Mouse (Mus musculus): ENCODE results near the gene Mrpl47.
"Not testable (repeated sequence)": the region's sequence is repeated elsewhere in the genome, so short reads cannot be mapped to it uniquely, and the experiment has no call there.

Mrpl47 gene

DNA sequence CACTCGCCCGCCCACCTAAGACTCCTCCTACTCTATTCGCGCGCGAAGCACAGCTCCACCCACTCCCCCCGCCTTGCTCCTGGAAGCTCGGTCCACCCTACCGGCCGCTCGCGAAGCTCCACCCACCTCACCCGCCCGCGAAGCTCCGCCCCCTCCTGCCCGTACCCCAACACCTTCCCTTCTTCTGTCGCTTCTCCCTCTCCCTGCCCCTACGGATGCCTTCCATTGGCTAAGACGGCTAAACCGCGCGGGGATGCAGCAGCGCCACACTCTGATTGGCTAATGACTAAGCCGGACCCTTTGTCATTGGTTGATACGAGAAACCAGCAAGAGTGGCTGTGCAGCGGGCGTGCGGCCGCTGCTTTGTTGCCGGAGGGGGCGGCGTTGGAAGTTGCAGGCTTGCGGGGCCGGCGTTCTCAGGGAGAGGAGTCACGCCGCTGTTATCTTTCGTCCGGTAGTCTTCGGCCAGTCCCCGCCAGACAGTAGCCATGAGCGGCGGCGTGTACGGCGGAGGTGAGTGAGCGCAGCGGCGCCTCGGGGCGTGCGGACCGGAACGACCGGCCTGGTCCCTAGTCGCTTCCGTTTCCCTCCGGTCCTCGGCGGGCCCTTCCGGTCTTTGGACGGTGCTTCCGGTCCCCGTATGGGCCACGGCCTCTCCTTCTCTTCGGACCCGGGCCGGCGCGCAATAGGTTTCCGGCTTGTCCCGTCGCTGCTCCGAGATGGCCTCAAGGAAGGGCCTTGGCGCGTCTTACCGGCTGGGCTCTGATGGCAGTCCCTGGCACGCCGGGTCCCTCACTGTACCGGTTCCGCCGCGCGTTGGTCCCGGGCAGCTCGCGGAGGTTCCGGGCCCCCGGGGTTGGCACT lies 28.8 kb downstream of the Mrpl47 start:
- peak; percentile 98 to 100 for DNase-seq (ENCODE audit: inconsistent age in 2 of 2, low spot score in 1 of 2)

DNA sequence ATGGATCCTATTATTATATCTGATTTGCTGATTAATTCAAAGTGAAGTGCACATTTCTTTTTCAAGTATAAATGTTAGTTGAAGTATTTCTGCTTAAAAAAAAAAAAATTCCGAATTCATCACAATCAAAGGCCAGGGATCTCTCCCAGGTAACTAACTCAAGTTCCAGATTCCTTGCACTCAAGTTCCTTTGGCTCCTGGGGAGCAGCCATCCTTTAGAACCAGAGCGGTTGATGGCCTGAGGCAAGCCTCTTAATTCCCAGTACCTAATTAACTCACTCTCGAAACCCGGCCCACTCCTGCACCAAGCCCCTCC lies 29.4 kb downstream of the Mrpl47 start:
- DNase-seq (ENCODE audit: inconsistent age in 2 of 2, low spot score in 1 of 2), result no peak

DNA sequence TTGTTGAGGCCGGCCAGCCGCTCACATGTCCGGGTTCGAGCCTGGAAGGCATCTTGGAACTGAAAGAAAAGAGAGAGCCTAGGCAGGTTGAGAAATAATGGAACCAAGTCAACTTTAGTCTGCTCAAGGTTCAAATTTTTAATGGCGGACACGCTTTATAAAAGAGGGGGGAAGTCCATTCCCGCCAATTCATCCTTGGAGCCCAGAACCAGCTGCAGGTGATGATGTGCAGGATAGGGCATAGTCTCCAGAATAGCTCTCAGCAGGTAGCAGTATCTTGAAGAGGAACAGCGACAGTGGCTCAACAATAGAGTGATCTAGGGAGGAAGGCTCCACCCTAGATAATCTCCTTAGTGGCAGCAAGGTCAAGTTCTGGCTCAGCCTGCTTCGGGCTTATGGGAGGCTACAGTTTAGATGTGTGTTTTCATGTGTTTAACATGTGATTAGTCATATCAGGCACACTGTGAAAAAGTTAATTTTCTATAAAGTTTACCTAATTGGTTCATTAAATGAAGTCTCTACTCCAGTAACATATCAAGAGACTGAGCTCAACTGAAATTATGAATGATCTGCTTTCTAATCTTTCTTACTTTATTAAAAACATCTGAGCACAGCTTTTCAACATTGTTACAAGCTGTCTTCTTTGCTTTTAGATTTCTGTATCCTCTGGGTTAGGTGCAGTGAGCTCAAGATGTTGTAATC lies 31.6 kb downstream of the Mrpl47 start, which contains the start of gene Actl6a:
TSS of gene Actl6a (plus strand) at position 652 of the 702 bp plus-strand sequence.
- not testable (repeated sequence) for DNase-seq (ENCODE audit: inconsistent age in 2 of 2, low spot score in 1 of 2)

DNA sequence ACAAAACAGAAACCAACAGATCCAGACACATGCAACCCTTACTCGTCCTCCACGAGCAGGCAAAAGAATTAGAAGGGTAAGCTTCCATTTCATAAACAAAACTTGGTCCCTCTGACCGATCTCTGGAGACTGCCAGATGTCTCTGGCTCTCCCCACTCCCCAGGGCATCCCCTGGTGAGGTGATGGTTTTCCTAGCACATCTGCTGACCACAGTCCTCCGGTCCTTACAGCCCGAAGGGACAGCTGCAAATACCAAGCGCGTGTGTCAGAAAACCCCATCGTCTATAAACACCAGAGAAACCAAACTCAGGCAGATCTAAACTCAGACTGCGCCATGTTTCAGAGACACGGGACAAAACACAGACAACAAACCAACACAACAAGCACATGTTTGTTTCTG lies 32.8 kb downstream of the Mrpl47 start:
- DNase-seq (ENCODE audit: inconsistent age in 2 of 2, low spot score in 1 of 2), result not testable (repeated sequence)

DNA sequence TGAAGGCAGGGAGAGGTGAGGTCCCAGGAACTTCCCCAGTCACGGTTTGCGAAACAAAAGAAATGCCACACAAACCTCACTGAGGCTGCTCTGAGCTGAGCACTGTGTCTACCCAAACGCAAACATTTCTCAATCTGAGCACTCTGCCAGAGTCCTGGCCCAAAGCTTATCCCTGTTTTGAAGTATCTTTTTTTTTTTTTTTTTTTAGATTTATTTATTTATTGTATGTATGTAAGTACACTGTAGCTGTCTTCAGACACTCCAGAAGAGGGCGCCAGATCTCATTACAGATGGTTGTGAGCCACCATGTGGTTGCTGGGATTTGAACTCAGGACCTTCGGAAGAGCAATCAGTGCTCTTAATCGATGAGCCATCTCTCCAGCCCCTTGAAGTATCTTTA lies 33.4 kb downstream of the Mrpl47 start:
- not testable (repeated sequence) for DNase-seq (ENCODE audit: inconsistent age in 2 of 2, low spot score in 1 of 2)

DNA sequence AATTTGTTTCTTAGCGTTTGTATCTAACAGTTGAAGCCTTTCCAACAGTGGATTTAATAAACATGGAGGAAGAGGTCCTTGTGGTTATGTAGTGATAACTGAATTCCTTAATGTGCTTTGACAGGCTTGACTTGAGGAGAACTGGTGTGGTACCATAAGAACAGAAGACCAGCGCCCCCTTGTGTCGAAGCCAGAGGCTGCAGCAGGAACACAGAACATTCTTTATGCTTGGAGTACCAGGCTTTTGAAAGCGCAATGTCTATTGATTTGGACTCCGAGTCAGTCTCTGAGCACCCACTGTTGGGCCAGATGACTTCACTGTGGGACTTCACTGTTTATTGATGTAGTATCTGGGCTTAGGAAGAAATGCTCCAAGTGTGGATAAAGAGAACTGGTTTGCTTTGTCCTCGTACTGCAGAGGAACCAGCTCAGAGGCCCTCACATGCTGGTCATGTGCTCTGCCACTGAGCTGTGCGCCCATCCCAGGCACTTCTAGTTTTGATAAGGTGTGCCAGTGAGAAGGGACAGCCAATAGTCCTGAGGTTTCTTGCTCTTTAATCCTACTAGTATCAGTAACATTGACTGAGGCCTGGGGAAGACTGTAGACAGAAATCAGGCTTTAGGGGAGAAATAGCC lies 39.1 kb downstream of the Mrpl47 start:
- DNase-seq (ENCODE audit: inconsistent age in 2 of 2, low spot score in 1 of 2), result peak; percentile 85 to 96

DNA sequence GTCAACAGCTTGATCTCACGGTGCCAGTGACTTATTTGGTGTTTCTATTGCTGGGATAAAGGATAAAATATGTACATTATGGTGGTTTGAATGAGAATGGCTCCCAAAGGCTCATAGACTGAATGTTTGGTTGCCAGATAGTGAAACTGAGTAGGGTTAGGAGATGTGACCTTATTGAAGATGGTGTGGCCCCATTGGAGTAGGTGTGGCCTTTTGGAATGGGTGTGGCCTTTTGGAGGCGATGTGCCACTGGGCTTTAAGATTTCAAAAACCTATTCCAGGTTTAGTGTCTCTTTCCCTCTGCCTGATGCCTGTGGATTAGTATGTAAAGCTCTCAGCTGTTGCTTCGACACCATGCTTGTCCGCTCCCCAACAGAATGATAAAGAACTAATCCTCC lies 41.8 kb downstream of the Mrpl47 start:
- DNase-seq (ENCODE audit: inconsistent age in 2 of 2, low spot score in 1 of 2), result no peak

DNA sequence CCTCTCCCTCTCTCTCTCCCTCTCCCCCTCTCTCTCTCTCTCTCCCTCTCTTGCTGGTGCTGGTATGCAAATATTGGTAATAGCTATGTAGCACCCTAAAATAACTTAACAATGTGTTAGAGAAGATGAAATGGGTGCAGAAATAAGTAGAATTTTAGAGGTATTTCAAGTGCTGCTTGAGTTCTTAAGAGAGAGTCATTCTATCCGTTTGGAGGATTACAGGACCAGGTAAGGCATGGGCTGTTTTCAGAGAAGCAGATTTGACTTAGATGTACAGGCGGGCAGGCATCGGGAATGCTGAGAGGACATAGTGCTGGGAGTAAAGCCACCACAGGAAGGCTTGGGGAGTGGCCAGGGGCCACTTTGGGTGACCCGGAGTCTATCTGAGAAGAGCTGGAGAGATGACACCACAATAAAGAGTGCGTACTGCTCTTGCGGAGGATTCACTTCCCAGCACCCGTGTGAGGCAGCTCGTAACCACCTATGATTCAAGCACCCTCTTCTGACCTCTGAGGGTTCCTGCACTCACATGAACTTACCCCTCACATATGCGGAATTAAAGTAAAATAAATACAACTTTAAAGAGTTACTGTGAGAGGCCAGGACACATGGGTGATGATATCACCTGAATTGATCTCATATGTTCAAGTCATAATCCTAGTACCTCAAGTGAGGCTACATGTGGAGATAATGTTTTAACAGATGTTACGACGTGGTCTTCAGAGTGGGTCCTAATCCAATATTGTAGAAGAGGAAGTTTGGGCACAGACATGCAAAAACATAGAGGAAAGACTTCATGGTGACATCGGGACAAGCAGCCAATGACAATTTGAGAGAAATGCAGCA lies 42.4 kb downstream of the Mrpl47 start:
- no peak for DNase-seq (ENCODE audit: inconsistent age in 2 of 2, low spot score in 1 of 2)

DNA sequence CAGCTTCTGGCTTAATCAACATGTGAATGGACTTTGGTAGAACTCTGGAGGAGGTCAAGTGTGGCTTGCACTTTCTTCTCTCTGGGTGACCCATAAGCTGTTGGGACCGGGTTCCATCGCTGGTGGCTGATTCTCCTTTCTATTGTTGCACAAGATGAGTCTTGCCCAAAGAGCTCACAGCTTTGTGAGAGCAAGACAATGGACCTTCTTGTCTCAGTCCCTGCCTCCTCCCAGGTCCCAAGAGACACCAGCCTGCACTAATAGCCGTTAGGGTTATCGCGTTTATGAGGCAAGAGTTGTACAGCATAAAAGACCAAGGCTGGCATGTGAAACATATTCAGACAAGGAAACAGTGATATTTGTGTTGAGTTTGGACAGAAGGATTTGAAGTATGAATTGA lies 43.2 kb downstream of the Mrpl47 start:
- DNase-seq (ENCODE audit: inconsistent age in 2 of 2, low spot score in 1 of 2), result no peak

DNA sequence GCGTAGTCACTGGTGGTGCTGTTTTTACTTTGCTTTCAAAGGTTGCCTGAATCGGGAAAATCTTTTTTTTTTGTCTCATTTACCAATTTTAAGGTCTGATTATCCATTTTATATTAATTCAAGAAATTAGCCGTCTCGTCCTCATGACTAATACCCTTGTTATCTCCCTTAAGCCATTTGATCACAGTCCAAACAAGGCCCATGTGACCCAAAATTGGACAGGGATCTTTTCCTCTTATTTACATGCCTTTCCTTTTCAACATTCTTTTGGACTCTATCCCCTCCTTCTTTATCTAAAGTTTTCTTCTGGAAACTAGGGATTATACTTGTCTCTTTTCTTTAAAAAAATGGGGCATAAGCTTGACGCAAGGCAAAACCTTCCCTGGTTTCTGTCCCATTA lies 45.6 kb downstream of the Mrpl47 start:
- DNase-seq (ENCODE audit: inconsistent age in 2 of 2, low spot score in 1 of 2), result no peak

DNA sequence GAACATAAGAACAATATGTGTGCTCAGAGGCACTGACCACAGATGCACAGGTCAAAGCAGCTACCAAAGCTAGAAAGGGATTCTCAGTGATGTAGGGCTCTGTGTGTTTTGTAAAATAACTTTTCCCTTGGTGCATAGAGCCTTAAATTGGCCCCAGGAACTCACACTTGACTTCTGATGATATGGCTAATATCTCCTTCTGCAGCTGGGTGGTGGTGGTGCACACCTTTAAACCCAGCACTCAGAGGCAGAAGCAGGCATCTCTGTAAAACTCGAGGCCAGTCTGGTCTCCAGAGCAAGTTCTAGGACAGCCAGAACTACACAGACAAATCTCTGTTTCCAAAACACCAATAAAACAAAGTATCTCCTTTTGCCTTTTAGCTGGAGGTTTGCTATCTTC lies 46.5 kb downstream of the Mrpl47 start:
- no peak for DNase-seq (ENCODE audit: inconsistent age in 2 of 2, low spot score in 1 of 2)

DNA sequence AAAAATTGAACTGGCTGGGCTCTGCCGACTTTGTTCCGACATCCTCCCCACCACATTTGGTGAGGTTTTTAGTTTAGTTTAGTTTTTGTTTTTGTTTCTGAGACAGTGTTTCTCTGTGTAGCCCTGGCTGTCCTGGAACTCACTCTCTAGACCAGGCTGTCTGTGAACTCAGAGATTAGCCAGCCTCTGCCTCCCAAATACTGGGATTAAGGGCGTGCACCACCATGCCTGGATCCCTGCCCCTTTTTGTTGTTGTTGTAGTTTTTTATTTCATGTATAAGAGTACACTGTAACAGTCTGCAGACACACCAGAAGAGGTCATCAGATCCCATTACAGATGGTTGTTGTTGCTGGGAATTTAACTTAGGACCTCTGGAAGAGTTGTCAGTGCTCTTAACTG lies 47.4 kb downstream of the Mrpl47 start:
- no peak for DNase-seq (ENCODE audit: inconsistent age in 2 of 2, low spot score in 1 of 2)

DNA sequence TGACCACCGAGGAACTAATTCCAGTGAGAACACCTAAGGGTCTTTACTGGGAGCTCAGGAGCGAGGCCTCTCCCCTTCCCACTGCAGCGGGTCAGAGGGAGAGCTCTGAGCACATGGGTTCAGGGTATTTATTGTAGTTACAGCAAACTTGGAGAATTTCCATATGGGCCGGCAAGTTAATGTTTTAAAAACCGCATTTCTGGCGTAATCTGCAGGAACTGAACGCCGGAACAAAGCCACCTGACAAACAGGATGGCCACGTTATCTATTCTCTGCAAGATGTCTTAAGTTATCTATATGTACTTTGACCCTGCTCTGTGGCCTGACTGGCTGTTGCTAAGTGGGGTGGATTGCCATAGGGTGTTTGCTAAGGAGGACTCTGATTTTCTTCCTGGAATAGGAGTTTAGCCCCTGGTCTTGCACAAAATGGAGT lies 47.8 kb downstream of the Mrpl47 start:
- DNase-seq (ENCODE audit: inconsistent age in 2 of 2, low spot score in 1 of 2), result no peak

DNA sequence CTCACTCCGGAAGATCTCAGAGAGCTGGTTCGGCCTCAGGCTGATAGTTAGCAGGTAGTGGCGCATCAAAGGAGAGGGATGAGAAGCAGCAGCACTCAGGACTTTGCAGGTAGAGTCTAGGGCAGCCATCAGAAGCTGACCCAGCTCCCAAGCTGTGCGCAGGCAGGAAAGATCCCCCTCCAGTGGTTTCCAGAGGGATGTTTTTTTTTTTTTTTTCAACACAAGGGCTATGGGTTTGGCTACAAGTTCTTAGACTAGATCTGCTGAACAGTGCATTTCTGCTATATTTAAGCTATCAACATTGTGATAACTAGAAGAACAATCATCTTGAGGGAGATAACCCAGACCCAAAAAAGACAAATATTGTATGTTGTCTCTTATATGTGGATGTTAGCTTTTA lies 50.2 kb downstream of the Mrpl47 start:
- no peak for DNase-seq (ENCODE audit: inconsistent age in 2 of 2, low spot score in 1 of 2)

DNA sequence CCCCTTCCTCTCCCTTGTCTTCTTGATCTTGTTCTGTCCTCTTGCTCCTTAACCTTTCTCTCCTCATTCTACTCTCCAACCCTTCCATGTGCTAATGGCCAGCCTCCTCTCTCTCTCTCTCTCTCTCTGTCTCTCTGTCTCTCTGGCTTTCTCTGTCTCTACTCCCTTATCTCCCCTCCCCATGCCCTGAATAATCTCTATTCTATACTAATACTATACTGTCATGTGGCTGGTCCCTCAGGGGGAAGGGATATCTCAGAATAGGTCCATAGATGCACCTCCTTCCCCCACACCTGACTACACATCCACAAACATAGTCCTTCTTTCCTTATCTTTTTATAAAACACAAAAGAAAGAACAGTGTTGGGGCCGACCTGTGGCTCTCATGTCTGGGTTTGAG lies 50.9 kb downstream of the Mrpl47 start:
- no peak for DNase-seq (ENCODE audit: inconsistent age in 2 of 2, low spot score in 1 of 2)

DNA sequence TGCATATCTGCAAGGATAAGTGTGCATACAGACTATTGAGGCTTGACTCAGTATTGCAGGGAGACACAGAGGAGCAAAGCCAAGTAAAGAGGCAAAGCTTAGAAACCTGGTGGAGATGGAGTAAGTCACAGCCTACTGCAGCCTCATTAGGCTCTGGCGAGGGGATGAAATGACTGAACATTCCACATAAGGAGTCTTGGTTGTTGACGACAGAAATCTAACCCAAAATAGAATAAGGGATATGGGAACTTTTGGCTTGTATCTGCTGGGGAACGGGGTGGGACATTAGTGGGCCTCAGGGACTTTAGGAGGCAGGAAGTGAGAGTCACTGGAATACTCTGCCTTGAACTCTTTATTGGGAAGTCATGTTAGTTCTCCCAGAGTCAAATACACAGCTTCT lies 52.8 kb downstream of the Mrpl47 start:
- no peak for DNase-seq (ENCODE audit: inconsistent age in 2 of 2, low spot score in 1 of 2)

DNA sequence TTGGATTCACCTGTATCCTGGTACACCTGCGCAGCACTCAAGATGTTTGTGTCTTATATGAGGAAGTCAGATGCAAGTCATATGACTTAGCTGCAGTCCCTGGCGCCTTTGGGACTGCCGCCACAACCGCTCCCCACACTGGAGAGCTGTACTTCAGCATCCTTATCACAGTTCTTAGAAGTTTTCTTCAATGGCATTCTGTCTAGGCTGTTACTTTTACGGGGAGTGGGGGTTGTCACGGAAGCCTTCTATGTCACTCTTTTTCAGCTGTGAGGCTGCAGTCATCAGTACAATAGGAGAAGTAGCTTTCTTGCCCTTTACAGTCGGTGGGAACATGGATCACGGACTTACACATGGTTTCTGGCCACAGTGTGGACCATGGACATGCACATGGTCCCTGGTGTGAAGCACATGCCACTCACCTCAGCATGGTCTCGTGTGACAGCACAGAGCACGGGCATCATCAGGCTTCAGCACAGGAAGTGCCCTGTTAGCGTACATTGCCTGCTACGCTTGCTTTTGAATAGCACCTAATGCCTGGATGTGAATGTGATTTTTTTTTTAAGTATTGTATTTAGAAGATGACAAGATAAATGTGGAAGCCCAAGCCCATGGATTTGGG lies 54.4 kb downstream of the Mrpl47 start:
- no peak for DNase-seq (ENCODE audit: inconsistent age in 2 of 2, low spot score in 1 of 2)

DNA sequence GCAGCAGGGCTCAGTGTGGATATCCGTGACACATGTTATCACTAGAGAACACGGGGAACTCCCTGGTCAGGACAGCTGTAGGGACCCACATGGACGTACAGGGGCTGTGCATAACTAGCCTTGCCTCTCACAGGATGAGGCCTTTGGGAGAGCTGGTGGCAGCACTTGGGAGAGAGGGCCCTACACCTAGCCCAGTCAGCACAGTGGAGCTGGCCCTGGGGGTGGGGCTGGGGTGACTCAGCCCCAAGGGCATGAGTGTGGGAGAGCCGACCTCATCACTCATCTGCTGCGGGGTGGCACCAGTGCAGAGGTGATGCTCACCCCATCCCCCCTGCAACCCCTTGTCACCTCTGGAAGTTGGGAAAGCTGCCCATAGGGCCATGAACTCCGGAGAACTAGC lies 61.0 kb downstream of the Mrpl47 start:
- peak; percentile 81 to 88 for DNase-seq (ENCODE audit: inconsistent age in 2 of 2, low spot score in 1 of 2)

All from adrenal gland, adult (tissue).